Mouse (Mus musculus): ENCODE measurements around the gene Marveld1. TPM values are rescaled to one million over a fixed set of nuclear protein-coding genes. Genes with fewer than 3 reads are reported as not detected.
A peak's percentile ranks its signal among the peaks of the same experiment; 100 is the strongest.

Marveld1 gene
- total and polyA plus RNA-seq, 3 experiments: 9.7 to 24.4 TPM; not detected in 1

DNA sequence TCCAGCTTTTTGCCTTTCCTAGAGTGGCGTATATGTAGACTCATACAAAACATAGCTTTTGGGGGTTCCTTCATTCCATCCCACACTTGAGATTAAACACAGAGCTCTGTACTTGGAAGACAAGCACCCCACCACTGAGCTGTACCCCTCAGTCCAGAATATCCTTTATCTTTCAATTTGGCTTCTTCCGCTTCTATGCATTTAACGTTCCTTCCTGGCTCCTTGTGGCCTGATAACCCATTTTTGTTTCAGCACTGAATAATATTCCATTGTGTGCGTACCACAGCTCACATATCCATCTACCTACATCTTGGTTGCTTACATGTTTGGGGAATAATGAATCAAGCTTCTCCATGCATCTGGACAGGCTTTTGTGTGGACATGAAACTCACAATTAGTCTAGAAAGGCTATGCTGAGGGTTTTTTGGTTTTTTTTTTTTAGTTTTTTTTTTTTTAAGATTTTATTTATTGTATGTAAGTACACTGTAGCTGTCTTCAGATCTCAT is 10.0 kb upstream of the Marveld1 start:
- no peaks in the 10 kb centered on the region for H3K27me3 ChIP-seq (ENCODE audit: control insufficient read depth in 1 of 2, insufficient read depth in 2 of 2, low read length in 2 of 2)
- H3K79me2 ChIP-seq (ENCODE audit: control insufficient read depth, insufficient read depth, low read length, poor library complexity): no peaks in the 10 kb centered on the region
- H3K9ac ChIP-seq (ENCODE audit: control insufficient read depth, low read depth, low read length, poor library complexity, severe bottlenecking): no peak overlapping the region; the same call in 1 of the 2 replicates
- no peak overlapping the region for H3K4me3 ChIP-seq (ENCODE audit: control insufficient read depth in 1 of 2, insufficient read depth in 1 of 2, low read depth in 2 of 2, low read length in 2 of 2)
- no peaks in the 10 kb centered on the region for H3K9me3 ChIP-seq (replicated peaks; ENCODE audit: insufficient read depth, low read length)
- peaks cover 28 to 50% of the 10 kb centered on the region in 2 experiments for H3K4me1 ChIP-seq (ENCODE audit: control insufficient read depth in 1 of 2, insufficient read depth in 2 of 2, low read length in 2 of 2)
- H3K36me3 ChIP-seq (ENCODE audit: control insufficient read depth in 1 of 2, insufficient read depth in 2 of 2, low read length in 2 of 2): peaks cover 0 to 49% of the 10 kb centered on the region in 2 experiments; a peak in 2 of 4 replicates
- peak; percentile 66 for DNase-seq (ENCODE audit: low read depth, low spot score)
- peak overlapping the region; percentile 67 for H3K27ac ChIP-seq (ENCODE audit: control insufficient read depth, low read depth, low read length)
- no peak for TF ChIP-seq MAFK (IDR thresholded peaks at IDR 0.05; ENCODE audit: borderline replicate concordance, low read depth, low read length)
- TF ChIP-seq RCOR1 (IDR thresholded peaks at IDR 0.05; ENCODE audit: low read depth, low read length): no peak; the same call in 1 of the 2 replicates
- peak; percentile 54; the same call in 1 of the 2 replicates for TF ChIP-seq ETS1 (IDR thresholded peaks at IDR 0.05; ENCODE audit: low read depth, low read length)
- no peak for TF ChIP-seq POLR2AphosphoS2 (IDR thresholded peaks at IDR 0.05; ENCODE audit: low read length)
- TF ChIP-seq POLR2AphosphoS5 (IDR thresholded peaks at IDR 0.05; ENCODE audit: borderline replicate concordance, low read depth, low read length): no peak
- TF ChIP-seq KAT2A (conservative IDR thresholded peaks at IDR 0.05; ENCODE audit: low read depth, low read length): no peak
- TF ChIP-seq HCFC1 (IDR thresholded peaks at IDR 0.05; ENCODE audit: low read depth, low read length): 0 out of 2 replicates have a peak, but pooled peaks have one; percentile 25
- peak; percentile 79 for TF ChIP-seq GATA1 (IDR thresholded peaks at IDR 0.05; ENCODE audit: low read depth, low read length)
- TF ChIP-seq ZMIZ1 (IDR thresholded peaks at IDR 0.05; ENCODE audit: low read depth, low read length): no peak
- TF ChIP-seq POLR2A (IDR thresholded peaks at IDR 0.05; ENCODE audit: control insufficient read depth in 1 of 2, insufficient read depth in 1 of 2, low read depth in 1 of 2, low read length in 2 of 2, poor library complexity in 1 of 2): no peak
- TF ChIP-seq JUND (IDR thresholded peaks at IDR 0.05; ENCODE audit: low read depth, low read length): no peak
- no peak for TF ChIP-seq MYC (IDR thresholded peaks at IDR 0.05; ENCODE audit: low read depth, low read length)
- TF ChIP-seq ZNF384 (IDR thresholded peaks at IDR 0.05; ENCODE audit: low read depth, low read length): peak; percentile 75
- TF ChIP-seq USF1 (IDR thresholded peaks at IDR 0.05; ENCODE audit: low read depth, low read length): no peak
- no peak for TF ChIP-seq CTCF (IDR thresholded peaks at IDR 0.05 in 2 of 3, conservative IDR thresholded peaks at IDR 0.05 in 1 of 3; ENCODE audit: control insufficient read depth in 1 of 3, insufficient read depth in 1 of 3, low read depth in 2 of 3, low read length in 3 of 3, poor library complexity in 1 of 3, severe bottlenecking in 1 of 3)
- no peak for TF ChIP-seq USF2 (IDR thresholded peaks at IDR 0.05; ENCODE audit: borderline replicate concordance in 1 of 2, insufficient read depth in 1 of 2, low read depth in 1 of 2, low read length in 2 of 2)
- TF ChIP-seq EP300 (IDR thresholded peaks at IDR 0.05; ENCODE audit: low read depth in 1 of 2, low read length in 2 of 2): peak; percentile 78 to 84
- no peak for TF ChIP-seq ELF1 (IDR thresholded peaks at IDR 0.05; ENCODE audit: low read depth, low read length)
- TF ChIP-seq CHD2 (IDR thresholded peaks at IDR 0.05; ENCODE audit: low read length): no peak
- TF ChIP-seq MEF2A (IDR thresholded peaks at IDR 0.05; ENCODE audit: extremely low read depth, insufficient replicate concordance, low read depth, low read length, poor library complexity, severe bottlenecking): no peak
- no peak for TF ChIP-seq BHLHE40 (IDR thresholded peaks at IDR 0.05; ENCODE audit: borderline replicate concordance, low read depth, low read length)
- TF ChIP-seq E2F4 (IDR thresholded peaks at IDR 0.05; ENCODE audit: borderline replicate concordance, low read depth, low read length): no peak
- TF ChIP-seq MAZ (IDR thresholded peaks at IDR 0.05; ENCODE audit: low read depth, low read length): no peak
- TF ChIP-seq TAL1 (IDR thresholded peaks at IDR 0.05; ENCODE audit: low read length): peak; percentile 20
- TF ChIP-seq TBP (IDR thresholded peaks at IDR 0.05; ENCODE audit: low read depth, low read length): peak; percentile 48; the same call in 1 of the 2 replicates
- TF ChIP-seq ZKSCAN1 (IDR thresholded peaks at IDR 0.05; ENCODE audit: low read depth, low read length): no peak
- TF ChIP-seq UBTF (IDR thresholded peaks at IDR 0.05; ENCODE audit: borderline replicate concordance, insufficient read depth, low read depth, low read length): no peak
- no peak for TF ChIP-seq RAD21 (IDR thresholded peaks at IDR 0.05; ENCODE audit: low read depth, low read length)
- TF ChIP-seq NELFE (IDR thresholded peaks at IDR 0.05; ENCODE audit: low read depth, low read length): no peak
- no peak for TF ChIP-seq GABPA (IDR thresholded peaks at IDR 0.05; ENCODE audit: low read depth, low read length)
- TF ChIP-seq SMC3 (IDR thresholded peaks at IDR 0.05; ENCODE audit: low read depth, low read length): no peak
- TF ChIP-seq MXI1 (IDR thresholded peaks at IDR 0.05; ENCODE audit: low read depth, low read length): no peak
- TF ChIP-seq MYB (IDR thresholded peaks at IDR 0.05; ENCODE audit: low read depth, low read length): no peak
- no peak for TF ChIP-seq SIN3A (IDR thresholded peaks at IDR 0.05; ENCODE audit: low read length)
- no peak for TF ChIP-seq MAX (IDR thresholded peaks at IDR 0.05; ENCODE audit: low read length)
- TF ChIP-seq CHD1 (IDR thresholded peaks at IDR 0.05; ENCODE audit: low read depth, low read length): no peak
- no peak for TF ChIP-seq ZC3H11A (IDR thresholded peaks at IDR 0.05; ENCODE audit: low read depth, low read length)
- peak; percentile 72 for TF ChIP-seq TCF12 (IDR thresholded peaks at IDR 0.05; ENCODE audit: low read depth, low read length)

Measured in MEL (cell line).